Comparison of ENCODE assay signal across 11 mouse cellular contexts in genomic region chr8:86063411-86063810, GRCm38 (mm10).
"Had no signal": no experiment of that assay in that cellular context is flagged by ENCODE, and none has a peak within 500 bp of the region (broad histone marks: within the 10 kb centered on the region; RNA-seq: fewer than 3 reads in every experiment).

No protein-coding gene starts in this region.

- H3K27me3 ChIP-seq: liver, embryonic 15.5 days; midbrain, embryonic 15.5 days; neural tube, embryonic 12.5 days had no signal

- H3K9me3 ChIP-seq: limb, embryonic 10.5 days; liver, embryonic 15.5 days; midbrain, embryonic 15.5 days; neural tube, embryonic 12.5 days had no signal

- H3K4me1 ChIP-seq: limb, embryonic 10.5 days; liver, embryonic 15.5 days; midbrain, embryonic 15.5 days; neural tube, embryonic 12.5 days had no signal

- H3K4me3 ChIP-seq: limb, embryonic 10.5 days; liver, embryonic 15.5 days; midbrain, embryonic 15.5 days; neural tube, embryonic 12.5 days had no signal

- H3K27ac ChIP-seq: limb, embryonic 10.5 days; liver, embryonic 15.5 days; midbrain, embryonic 15.5 days; neural tube, embryonic 12.5 days; stomach, postnatal 0 days had no signal

- DNase-seq: kidney, postnatal 25 days; lung, embryonic 14.5 days; lung, postnatal 10 days; lung, postnatal 4 days; right cerebral cortex, postnatal 14 days; thymus, postnatal 4 days had no signal

- H3K36me3 ChIP-seq: midbrain, embryonic 15.5 days; neural tube, embryonic 12.5 days had no signal
